Mouse (Mus musculus) adipocyte (in vitro differentiated cells): Measurements from ENCODE around the gene Oas3.
"Not testable (repeated sequence)": the region's sequence is repeated elsewhere in the genome, so short reads cannot be mapped to it uniquely, and the experiment has no call there.

Experiments used
- DNase-seq: peaks from one replicate; pipeline ENCODE4 v3.0.0-alpha.2; 2016; ENCODE audit warnings: low spot score

Gene Oas3

DNA sequence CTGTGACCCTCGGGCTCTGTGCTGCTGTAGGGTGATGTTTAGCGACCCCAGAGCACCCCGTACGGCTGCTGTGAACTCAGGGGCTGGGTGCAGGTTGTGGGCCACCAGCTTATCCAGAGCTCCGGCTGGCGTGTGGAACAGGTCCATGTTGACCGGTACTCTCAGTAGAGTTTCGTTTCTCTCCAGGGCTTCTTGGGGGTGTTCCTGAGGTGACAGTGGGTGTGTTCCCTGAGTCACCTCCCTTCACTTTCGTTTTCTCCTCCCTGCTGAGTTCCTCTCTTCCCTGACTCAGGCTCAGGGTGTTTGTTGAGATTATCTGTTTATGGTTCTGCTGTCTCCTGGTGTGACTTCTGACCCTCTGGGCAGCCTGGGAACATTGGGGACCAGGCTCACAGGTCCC lies at the start of gene Oas3:
Gene Oas3 (minus strand): TSS at position 184 of the 400 bp plus-strand sequence.
- no peak for DNase-seq

DNA sequence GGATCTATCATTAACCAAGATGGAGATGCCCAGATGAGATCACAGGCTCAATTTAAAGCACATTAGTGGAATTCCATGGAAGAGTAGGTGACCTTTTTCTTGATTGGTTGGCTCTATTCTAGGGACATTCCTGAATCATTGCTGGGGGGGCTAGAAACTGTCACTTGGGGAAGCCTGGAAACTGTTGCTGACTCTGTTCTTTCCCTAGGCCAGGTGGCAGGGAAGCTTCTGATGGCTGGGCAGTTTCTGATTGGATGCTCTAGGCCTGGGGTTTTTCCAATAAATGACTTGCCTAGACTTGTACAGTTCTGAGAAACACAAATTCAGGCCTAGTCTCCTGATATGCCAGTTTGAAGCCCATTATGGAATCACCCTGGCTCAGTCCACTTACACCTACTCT lies 41.5 kb upstream of the Oas3 start:
- no peak for DNase-seq

DNA sequence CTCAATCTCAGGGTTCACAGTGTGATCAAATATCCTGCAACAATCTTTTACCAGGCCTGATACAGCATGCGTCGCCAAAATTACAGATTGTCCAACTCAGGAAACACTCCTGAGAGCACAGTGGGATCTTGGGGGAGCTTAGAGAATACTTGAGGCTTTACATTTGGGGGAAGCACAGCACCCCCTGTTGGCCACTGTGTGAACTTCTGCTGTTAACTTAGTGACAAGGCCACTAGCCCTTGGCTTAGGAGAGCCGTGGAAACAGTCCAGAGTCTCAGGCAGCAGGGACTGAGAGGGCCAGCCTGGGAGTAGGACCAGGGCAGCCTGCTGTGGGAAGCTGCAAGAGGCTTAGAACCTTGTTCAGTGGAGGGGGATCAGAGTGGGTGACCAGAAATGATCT lies 38.5 kb upstream of the Oas3 start:
- DNase-seq: peak; percentile 26

DNA sequence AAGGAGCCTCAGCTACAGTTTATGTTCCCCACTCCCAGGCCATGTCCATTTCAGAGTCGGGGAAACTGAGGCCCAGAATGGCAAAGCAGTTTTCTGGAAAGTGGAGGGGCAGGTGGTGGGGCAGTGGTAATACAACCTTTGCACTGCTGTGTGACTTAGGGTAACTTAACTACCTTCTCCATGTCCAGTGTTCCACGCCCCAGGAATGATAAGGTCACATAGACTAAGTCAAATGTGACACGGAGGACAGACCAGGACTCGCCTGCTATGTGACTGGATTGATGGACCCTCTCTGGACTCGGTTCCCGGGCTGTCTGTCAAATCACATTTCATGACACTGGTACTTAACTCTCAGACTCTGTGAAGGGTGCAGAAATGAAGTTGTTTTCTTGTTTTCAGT lies 35.6 kb upstream of the Oas3 start:
- no peak for DNase-seq

DNA sequence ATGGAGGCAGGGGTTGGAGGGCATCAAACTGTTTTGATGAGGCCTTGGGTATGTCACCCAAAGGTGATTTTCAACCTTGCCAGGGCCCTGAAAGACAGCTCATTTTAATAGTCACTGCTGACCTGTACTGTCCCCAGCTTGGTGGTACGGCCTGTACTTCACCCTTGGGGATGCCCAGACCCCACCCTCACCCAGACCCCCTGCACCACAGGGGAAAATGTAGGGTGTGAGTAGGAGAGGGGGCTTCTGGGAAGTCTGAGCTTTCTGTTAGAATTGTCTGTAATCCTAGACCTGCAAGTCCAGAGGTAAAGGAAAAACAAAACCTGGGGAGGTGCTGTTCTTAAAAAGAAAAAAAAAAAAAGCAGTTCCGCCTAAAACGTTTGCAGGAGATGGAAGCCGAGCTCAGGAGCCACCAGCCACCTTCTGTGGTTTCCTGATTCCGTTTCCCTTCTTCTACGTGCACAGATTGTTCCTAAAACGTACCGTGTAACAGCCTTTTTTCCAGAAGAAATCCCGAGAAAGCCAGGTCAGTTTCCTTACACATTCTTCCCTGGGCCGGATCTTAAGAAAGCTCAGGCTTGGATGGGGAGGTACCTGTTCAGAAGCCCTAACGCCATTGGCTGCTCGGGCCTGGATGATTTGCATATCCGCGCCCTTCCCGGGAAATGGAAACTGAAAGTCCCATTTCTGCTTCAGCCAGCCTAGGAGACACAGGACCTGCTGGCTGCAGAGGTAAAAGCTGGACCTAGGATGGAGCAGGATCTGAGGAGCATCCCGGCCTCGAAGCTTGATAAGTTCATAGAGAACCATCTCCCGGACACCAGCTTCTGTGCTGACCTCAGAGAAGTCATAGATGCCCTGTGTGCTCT lies 34.7 kb upstream of the Oas3 start, which contains the start of gene Oas1c:
Gene Oas1c (minus strand): TSS at position 564 of the 869 bp plus-strand sequence.
- DNase-seq: peak; percentile 95

DNA sequence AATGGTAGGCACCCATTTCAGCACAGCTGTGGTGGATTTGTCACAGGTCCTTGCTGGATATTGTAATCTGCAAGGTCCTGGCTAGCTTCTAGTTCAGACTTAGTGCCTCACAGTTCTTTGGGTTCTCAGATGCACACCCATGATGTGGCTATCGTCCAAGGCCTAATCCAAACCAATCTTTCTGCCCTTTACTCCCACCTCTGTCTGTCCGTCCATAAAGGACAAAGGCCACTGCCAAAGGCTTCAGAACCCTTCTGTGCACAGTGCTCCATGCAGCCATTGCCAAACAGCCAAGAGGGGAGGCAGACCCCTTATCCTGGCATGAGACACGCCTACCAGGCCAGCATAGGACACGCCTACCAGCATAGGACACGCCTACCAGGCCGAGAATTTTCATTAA lies 31.7 kb upstream of the Oas3 start:
- peak; percentile 23 for DNase-seq

DNA sequence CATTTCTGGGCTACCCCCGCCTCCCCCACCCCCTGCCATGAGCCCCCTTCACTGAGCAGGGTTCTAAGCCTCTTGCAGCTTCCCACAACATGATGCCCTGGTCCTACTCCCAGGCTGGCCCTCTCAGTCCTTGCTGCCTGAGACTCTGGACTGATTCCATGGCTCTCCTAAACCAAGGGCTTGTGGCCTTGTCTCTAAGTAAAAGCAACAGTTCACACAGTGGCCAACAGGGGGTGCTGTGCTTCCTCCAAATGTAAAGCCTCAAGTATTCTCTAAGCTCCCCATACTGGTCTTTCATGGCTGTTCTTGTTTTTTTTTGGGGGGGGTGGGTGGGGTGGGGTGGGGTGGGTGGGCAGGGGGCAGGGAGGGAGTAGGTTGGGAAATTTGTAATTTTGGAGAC lies 29.0 kb upstream of the Oas3 start:
- DNase-seq: peak; percentile 87

DNA sequence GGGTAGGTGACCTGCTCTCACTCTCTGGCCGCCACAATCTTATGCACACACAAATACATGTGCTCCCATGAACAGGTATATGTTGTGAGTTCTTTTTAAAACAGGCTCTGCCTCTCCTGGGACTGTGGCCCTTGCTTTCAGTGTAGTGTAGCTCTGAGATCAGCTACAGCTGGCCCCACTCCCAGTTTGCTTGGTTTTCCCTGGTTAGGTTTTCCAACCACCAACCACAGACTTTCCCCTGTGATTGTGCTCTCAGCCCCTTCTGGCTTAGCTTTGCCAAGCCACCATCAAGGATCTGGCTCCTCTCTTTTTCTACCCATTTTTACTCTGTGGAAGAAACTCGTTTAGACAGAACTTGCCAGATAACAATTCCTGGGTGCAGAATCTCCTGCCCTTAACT lies 26.1 kb upstream of the Oas3 start:
- DNase-seq: no peak

DNA sequence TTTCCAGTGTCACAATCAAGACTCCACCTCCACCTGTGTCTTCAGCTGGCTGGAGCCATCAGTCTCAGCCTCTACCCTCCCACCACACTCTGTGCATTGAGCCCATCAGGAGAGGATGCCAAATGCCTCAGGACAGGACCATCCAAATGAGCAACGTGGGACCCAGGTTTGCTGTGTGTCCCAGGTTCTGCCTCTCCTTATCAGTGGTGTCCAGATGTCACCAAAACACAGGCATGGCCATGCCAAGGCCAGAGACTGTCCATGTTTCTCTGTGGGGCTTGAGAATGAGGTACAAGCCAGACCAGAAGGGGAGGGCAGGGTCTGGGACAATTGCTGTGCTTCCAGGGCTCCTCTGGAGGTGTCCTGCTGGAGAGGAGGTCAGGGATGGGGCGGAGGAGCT lies 21.5 kb upstream of the Oas3 start:
- DNase-seq: not testable (repeated sequence)

DNA sequence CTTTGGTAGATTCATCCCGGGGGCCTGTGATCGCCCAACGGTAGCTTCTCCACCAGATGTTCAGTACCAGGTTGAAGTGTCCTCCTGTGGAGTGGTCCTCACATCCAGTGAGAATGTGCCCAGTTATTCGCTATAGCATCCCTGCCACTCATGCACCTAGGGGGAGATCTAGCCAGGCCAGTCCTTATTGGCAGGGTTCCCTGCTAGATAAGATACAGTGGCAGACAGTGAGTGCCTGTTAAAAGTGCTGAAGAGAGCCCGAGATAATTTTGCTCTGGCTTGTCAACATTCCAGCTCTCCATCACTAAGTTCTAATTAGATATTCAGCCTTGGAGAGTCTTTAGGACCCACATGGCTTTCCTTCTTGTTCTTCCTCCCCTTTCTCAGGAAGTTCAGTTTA lies 20.7 kb upstream of the Oas3 start:
- DNase-seq: not testable (repeated sequence)

DNA sequence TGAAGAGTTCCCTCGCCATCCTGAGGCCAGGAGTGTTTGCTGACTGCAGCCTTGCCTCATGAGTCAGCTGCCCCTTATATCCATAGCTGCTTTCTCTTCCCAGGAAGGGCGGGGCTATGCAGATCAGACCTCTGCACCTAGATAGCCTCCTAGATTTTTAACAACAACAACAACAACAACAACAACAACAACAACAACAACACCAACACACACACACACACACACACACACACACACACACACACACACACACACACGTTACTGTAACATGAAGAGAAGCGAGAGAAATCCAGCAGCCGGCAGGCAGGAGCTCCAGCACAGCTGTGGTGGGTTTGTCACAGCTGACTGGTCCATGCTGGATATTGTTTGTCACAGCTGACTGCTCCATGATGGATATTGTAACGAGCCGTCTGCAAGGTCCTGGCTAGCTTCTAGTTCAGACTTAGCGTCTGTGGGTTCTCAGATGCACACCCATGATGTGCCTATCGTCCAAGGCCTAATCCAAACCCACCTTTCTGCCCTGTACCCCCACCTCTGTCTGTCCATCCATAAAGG lies 18.1 kb upstream of the Oas3 start, which contains the start of gene Oas1e:
Gene Oas1e (minus strand): TSS at position 51 of the 555 bp plus-strand sequence.
- not testable (repeated sequence) for DNase-seq

DNA sequence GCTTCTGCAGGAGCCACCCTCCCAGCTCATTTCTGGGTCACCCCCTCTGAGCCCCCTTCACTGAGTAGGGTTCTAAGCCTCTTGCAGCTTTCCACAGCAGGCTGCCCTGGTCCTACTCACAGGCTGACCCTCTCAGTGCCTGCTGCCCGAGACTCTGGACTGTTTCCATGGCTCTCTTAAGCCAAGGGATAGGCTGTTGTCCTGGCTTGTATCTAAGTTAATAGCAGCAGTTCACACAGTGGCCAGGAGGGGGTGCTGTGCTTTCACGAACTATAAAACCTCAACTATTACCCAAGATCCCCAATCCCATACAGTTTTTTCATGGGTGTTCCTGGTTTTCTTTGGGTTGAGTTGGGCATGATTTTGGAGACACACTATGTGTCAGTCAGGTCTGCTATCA lies 15.6 kb upstream of the Oas3 start:
- peak; percentile 77 for DNase-seq

DNA sequence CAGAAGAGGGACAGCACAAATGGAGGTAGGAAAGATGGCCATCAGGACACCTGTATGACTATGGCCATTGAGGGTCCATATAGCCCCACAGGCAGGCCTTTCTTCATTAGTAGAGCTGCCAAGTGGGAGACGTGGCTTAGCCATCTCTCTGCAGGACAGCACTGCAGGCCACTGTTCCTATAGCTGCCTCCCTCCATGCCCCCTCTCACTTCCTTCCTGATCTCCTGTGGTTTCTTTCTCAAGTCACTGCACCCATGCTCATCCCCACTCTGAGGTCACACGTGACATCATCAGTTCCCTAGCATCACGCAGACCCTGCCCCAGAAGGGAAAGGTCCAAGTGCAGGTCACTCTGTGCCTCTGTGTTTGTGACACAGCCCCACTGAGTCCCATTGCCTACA lies 9.6 kb upstream of the Oas3 start:
- DNase-seq: no peak

DNA sequence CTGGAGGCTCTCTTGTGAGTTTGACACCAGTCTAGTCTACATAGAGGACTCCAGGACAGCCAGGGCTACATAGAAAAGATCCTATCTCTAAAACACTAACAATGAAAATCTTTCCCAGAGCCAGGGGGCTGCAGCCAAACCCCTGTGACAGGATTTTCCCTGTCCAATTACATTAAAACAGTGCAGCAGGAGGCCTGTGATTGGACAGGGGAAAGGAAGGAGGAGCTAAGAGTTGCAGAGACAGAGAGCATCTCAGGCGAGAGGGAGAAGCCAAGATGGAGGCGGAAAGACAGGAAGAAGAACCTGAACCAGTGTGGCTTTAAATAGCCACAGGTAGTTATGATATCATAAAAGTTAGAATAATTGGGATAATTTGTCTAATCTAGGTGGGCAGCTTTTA lies 5.0 kb upstream of the Oas3 start:
- DNase-seq: no peak

DNA sequence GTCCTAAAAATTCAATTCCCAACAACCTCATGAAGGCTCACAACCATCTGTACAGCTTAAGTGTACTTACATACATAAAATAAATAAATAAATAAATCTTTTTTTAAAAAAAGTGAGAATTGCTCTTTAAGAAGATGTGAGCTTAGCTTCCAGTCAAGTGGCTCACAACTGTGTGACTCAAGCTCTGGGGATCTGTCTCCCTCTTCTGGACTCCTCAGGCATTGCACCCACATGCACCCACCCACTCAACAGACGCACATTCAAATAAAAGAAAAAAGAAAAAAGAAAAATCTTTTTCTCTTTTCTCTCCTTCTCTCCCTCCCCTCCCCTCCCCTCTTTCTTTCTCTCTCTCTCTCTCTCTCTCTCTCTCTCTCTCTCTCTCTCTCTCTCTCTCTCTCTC lies 4.2 kb upstream of the Oas3 start:
- no peak for DNase-seq

DNA sequence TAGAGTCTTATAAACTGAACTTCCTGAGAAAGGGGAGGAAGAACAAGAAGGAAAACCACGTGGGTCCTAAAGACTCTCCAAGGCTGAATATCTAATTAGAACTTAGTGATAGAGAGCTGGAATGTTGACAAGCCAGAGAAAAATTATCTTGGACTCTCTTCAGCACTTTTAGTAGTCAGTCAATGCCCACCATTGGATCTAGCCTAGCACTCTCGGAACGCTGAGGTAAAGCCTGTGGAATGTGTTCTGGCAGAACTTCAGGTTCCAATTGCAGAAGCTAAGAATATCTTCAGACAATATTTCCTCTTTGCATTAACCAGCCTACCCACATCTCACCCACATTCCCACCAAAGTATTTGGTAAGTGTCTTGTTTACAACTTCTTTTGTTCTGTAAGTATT lies 2.5 kb upstream of the Oas3 start:
- DNase-seq: peak; percentile 35

DNA sequence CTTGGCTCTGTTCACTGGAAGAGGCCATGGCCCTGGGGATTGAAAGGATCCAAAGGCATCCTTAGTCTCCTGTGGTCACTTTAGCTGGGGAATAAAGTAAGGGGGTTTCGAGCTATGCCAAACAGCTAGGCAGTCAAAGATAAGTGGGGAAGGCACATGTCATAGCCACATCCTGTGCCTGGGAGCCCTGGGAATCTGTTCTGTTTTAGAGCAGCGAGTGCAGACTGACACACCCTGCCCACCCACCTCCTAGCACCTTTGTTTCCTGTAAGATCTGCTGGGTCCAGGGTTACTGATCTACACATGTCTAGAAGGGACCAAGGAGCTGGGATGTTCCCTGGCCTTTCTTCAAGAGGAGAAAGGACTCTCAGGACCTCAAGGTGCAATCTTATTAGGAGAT lies 1.5 kb upstream of the Oas3 start:
- no peak for DNase-seq

DNA sequence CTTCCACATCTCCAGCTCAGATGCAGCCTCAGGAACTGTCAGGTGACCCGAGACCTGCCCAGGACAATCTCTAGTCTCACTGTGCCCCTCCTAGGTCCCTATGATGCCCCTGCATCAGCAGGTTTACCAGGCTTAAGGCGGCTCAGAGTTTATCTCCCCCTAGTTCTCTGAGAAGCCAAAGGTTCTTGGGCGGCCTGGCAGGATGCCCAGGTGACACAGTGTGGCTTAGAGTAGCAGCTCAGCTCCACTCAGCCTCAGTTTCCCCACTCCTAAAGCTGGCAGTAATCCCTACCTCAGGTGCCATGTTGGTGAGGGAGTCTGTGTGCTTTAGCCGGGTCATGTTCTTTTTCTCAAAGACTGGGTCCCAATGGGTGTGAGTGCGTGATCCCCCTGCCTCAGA lies 660 bp downstream of the Oas3 start:
- no peak for DNase-seq

DNA sequence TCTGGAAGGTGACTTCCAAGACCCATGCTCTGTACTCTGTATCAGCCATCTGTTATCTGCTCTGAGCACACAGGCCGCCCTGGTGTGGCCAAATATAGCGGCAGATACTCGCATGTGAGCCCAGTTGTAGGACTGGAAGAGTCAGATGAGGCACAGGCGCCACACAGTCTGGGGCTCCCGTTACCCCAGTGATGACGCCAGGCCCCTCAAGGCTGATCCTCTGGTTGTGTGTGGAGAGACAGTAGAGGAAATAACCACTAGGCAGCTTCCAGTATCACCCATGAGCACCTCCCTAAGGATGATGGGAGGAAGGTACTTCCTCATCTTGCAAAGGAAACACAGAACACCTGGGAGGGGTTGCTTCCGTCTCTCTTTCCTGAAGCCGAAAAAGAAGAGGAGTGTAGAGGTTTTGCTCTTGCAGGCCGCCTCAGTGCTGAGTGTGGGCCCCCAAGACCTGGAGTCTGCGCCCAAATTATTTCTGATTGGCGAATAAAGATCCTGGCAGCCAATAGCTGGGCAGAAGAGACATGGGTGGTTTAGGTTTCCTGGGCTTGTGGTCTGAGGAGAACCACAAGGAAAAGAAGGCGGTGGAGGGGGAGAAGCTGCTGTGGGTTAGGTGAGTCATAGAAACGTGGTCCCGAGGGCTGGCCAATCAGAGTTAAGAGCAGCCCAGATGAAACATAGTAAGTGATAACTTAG lies 2.0 kb downstream of the Oas3 start:
- DNase-seq: no peak

DNA sequence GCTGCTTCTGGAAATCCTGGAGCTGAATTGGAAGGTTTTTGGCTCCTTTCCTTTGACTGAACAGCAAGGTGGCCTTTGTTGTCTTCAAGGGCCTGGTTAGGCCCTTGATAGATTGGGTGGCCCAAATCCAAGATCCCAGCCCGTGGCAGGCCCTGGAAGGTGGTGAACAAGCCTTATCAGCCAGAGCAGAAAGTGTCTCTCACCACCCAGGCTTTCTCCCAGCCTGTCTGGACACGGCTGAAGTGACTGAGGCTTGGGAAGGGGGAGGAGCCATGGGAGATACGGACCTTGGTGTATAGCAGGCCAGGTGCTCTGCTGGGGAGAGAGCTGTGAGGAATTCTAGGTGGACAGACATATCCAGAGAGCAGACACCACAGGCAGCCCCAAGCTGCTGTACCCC lies 8.1 kb downstream of the Oas3 start:
- no peak for DNase-seq

DNA sequence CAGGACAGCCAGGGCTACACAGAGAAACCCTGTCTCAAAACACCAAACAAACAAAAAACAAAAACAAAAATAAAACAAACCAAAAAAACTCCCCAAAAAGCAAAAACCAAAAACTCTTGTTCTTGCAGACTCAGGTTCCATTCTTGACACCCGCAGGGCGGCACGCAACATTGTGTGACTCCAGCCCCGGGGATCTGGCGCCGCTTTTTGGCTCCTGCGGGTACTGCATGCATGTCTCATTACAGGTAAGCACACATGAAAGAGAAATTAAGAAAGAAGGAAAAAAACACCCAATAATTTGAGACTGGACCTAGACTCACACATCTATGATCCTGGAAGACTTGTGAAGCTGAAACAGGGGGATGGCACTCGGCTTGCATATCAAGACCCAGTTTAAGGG lies 12.5 kb downstream of the Oas3 start:
- DNase-seq: no peak

DNA sequence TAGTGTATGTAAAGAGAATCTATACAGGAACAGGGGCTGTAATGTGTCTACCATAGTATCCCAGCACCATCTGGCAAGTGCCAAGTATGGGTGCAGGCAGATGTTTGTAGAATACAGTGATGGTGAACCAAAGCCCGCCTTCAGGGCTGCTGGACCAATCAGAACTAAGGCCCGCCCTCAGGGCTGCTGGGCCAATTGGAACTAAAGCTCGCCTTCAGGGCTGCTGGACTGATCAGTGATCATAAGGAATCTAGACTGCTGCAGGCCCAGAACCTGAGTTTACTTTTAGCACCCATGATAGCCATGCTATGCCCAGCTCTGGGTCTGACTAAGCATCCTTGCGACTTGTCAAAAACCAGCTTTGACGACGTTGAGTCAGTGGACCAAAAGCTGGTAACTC lies 15.6 kb downstream of the Oas3 start:
- no peak for DNase-seq

DNA sequence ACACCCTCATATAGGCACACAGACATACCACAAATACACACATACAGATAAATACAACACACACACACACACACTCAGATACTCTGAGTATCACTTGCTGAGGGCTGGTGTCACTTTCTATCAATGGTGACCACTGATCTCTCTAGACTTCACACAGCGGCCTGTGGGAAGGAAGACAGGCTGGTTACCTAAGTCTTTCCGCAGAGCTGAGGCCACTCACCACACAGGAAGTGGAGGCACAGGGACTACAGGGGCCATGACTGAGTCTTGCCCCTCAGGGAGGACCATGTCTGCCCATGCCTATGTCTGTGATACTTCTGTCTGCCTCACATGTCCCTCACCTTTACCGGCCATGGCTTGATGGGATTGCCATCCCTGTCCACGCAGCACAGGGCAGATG lies 23.2 kb downstream of the Oas3 start:
- no peak for DNase-seq
